Comparison of ENCODE assay signal across 10 mouse cellular contexts in genomic region chr4:4299631-4300030, GRCm38 (mm10).
A peak's percentile ranks its signal among the peaks of the same experiment; 100 is the strongest.
DNase-seq lines count a peak whose midpoint lies in the region; ATAC-seq and TF ChIP-seq lines count a peak whose summit lies in the region.
"Had no signal": no experiment of that assay in that cellular context is flagged by ENCODE, and none has a peak within 500 bp of the region (broad histone marks: within the 10 kb centered on the region; RNA-seq: fewer than 3 reads in every experiment).

No protein-coding gene starts in this region.

- no peak overlapping the region for H3K27ac ChIP-seq in layer of hippocampus, adult 2 months
- no peak overlapping the region for H3K27ac ChIP-seq in forebrain, embryonic 16.5 days (ENCODE audit: low read length)
- H3K27ac ChIP-seq: neural tube, embryonic 13.5 days had no signal

- DNase-seq in layer of hippocampus, adult 2 months (ENCODE audit: low spot score in 2 of 2), result no peak
- no peak for DNase-seq in layer of hippocampus, adult 8-10 months (ENCODE audit: low spot score in 2 of 2)
- peak; percentile 42 for DNase-seq in embryo, embryonic 10 days (ENCODE audit: low spot score)
- DNase-seq in kidney, postnatal 4 days, result peak; percentile 22 to 40
- DNase-seq in cerebellum, adult 9-11 months, result no peak
- no peak for DNase-seq in left cerebral cortex, adult 18-20 months (ENCODE audit: low spot score in 2 of 2)
- DNase-seq: gastrocnemius, postnatal 10 days had no signal

- H3K4me2 ChIP-seq in forebrain, embryonic 16.5 days (ENCODE audit: low read length), result no peak overlapping the region
- H3K4me2 ChIP-seq: neural tube, embryonic 13.5 days had no signal

- no peaks in the 10 kb centered on the region for H3K27me3 ChIP-seq in E14TG2a.4 (ENCODE audit: insufficient read depth, low read length)
- no peaks in the 10 kb centered on the region for H3K27me3 ChIP-seq in forebrain, embryonic 16.5 days (replicated peaks; ENCODE audit: control insufficient read depth, insufficient read depth, low read length)
- H3K27me3 ChIP-seq: neural tube, embryonic 13.5 days had no signal

- H3K4me1 ChIP-seq in E14TG2a.4 (replicated peaks; ENCODE audit: low read depth, low read length), result no peaks in the 10 kb centered on the region
- no peaks in the 10 kb centered on the region for H3K4me1 ChIP-seq in forebrain, embryonic 16.5 days (replicated peaks; ENCODE audit: control insufficient read depth, insufficient read depth, low read length)
- H3K4me1 ChIP-seq: neural tube, embryonic 13.5 days had no signal

- ATAC-seq in forebrain, embryonic 16.5 days, result no peak

- H3K36me3 ChIP-seq in E14TG2a.4 (ENCODE audit: insufficient read depth, low read length), result no peaks in the 10 kb centered on the region
- no peaks in the 10 kb centered on the region for H3K36me3 ChIP-seq in forebrain, embryonic 16.5 days (ENCODE audit: control insufficient read depth, insufficient read depth)
- H3K36me3 ChIP-seq: neural tube, embryonic 13.5 days had no signal

- peak; percentile 61 for TF ChIP-seq CTCF in layer of hippocampus, adult 2 months (conservative IDR thresholded peaks at IDR 0.05)
- TF ChIP-seq CTCF in E14TG2a.4 (conservative IDR thresholded peaks at IDR 0.05; ENCODE audit: low read length), result peak; percentile 53

- WGBS in forebrain, embryonic 16.5 days, result 81% methylated on average over 1 of the region's 1 CpGs

- H3K9me3 ChIP-seq in E14TG2a.4 (ENCODE audit: low read length), result no peaks in the 10 kb centered on the region
- no peaks in the 10 kb centered on the region for H3K9me3 ChIP-seq in forebrain, embryonic 16.5 days (ENCODE audit: control insufficient read depth, low read length)
- H3K9me3 ChIP-seq: neural tube, embryonic 13.5 days had no signal

- no peak overlapping the region for H3K9ac ChIP-seq in forebrain, embryonic 16.5 days (replicated peaks; ENCODE audit: low read depth, low read length)
- H3K9ac ChIP-seq: neural tube, embryonic 13.5 days had no signal

- no peak overlapping the region for H3K4me3 ChIP-seq in layer of hippocampus, adult 2 months
- H3K4me3 ChIP-seq in E14TG2a.4 (replicated peaks; ENCODE audit: low read length), result no peak overlapping the region
- H3K4me3 ChIP-seq in forebrain, embryonic 16.5 days (replicated peaks; ENCODE audit: low read length), result no peak overlapping the region
- H3K4me3 ChIP-seq: neural tube, embryonic 13.5 days had no signal

Comparison
In these comparisons a context has a peak if more than half of its experiments do, and no peak if none do; other contexts are left out.
1. DNase-seq: peak in embryo, embryonic 10 days (single experiment) and kidney, postnatal 4 days (2 of 2); none in layer of hippocampus, adult 2 months (0 of 2), layer of hippocampus, adult 8-10 months (0 of 2), cerebellum, adult 9-11 months (single experiment) and left cerebral cortex, adult 18-20 months (0 of 2).